Mouse (Mus musculus) thymus, adult 2 months (tissue): ENCODE results near the gene Sspn. TPM values are rescaled to one million over a fixed set of nuclear protein-coding genes. Genes with fewer than 3 reads are reported as not detected.

Experiments used
- DNase-seq: peaks from one replicate; pipeline ENCODE4 v3.0.0; 2021
- H3K27ac ChIP-seq: fragments of 200-500 bp; 2 replicates; pipeline ENCODE4 v1.5.1; 2012; ENCODE audit warnings: low read length, control low read depth; ENCODE audit not compliant: control insufficient read depth, insufficient read depth
- H3K27me3 ChIP-seq: fragments of 200-500 bp; 2 replicates; pipeline ENCODE4 v1.6.1; 2012; ENCODE audit warnings: mild to moderate bottlenecking, low read length, moderate library complexity, mixed read lengths; ENCODE audit not compliant: control insufficient read depth, insufficient read depth
- H3K36me3 ChIP-seq: fragments of 200-500 bp; 2 replicates; pipeline ENCODE4 v1.6.1; 2012; ENCODE audit warnings: mild to moderate bottlenecking, low read length, moderate library complexity; ENCODE audit not compliant: control insufficient read depth, insufficient read depth
- H3K4me1 ChIP-seq: fragments of 200-500 bp; replicated peaks from 2 replicates; pipeline ENCODE4 v1.6.1; 2012; ENCODE audit warnings: low read length; ENCODE audit not compliant: control insufficient read depth, insufficient read depth
- H3K4me3 ChIP-seq: fragments of 200-500 bp; 2 replicates; pipeline ENCODE4 v1.5.1; 2012; ENCODE audit warnings: mild to moderate bottlenecking, low read length, control low read depth, moderate library complexity; ENCODE audit not compliant: control insufficient read depth, insufficient read depth
- CTCF ChIP-seq: fragments of 200-500 bp; IDR thresholded peaks from 2 replicates; pipeline ENCODE4 v1.5.1; 2012; ENCODE audit warnings: mild to moderate bottlenecking, control low read depth, low read length, moderate library complexity, borderline replicate concordance; ENCODE audit not compliant: control insufficient read depth, poor library complexity, insufficient read depth; ENCODE audit errors: extremely low read depth
- POLR2A ChIP-seq: fragments of 200-500 bp; IDR thresholded peaks from 2 replicates; pipeline ENCODE4 v1.6.1; 2012; ENCODE audit warnings: mild to moderate bottlenecking, low read length, control low read depth, moderate library complexity; ENCODE audit not compliant: control insufficient read depth, poor library complexity, insufficient read depth; ENCODE audit errors: extremely low read depth
- WGBS: fragments of 180-500 bp; shearing (Covaris S2); methylation state at CpG from one replicate; pipeline ENCODE4 v1.1.7; 2018; 5-methylcytosine and 5-hydroxymethylcytosine counted together
- polyA plus RNA-seq: library from polyadenylated mRNA; depleted of rRNA; stranded (reverse); fragments of >200 nt; gene quantifications from 2 replicates; pipeline ENCODE4 v1.2.3, GENCODE M21; 2012

The Sspn gene
- polyA plus RNA-seq, 1 experiment, result 2.9 TPM

DNA sequence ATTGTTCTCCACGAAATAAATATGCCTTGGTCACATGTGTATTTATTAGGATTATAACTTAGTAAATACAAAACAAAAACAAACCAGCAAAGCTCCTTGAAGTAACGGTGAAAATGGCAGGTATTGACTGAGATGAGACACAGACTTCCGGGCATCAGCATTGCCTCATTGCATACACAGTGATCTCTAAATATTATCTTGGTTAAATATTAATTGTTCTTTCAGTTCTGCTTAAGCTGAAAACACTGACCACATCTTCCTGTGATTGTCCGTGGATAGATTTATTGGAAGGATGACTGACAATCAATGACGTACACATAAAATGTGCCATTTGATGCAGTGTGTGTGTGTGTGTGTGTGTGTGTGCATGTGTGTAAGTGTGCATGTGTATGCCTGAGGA lies 13.2 kb upstream of the Sspn start:
- Histone ChIP-seq H3K4me1 (no peaks in the 10 kb centered on the region), H3K4me3 (no peak overlapping the region), H3K27me3 (no peaks in the 10 kb centered on the region), H3K36me3 (no peaks in the 10 kb centered on the region), H3K27ac (no peak overlapping the region)
- DNase-seq, result no peak
- 92% methylated on average over 5 of the region's 5 CpGs for WGBS
- no peak for TF ChIP-seq POLR2A
- no peak for TF ChIP-seq CTCF

DNA sequence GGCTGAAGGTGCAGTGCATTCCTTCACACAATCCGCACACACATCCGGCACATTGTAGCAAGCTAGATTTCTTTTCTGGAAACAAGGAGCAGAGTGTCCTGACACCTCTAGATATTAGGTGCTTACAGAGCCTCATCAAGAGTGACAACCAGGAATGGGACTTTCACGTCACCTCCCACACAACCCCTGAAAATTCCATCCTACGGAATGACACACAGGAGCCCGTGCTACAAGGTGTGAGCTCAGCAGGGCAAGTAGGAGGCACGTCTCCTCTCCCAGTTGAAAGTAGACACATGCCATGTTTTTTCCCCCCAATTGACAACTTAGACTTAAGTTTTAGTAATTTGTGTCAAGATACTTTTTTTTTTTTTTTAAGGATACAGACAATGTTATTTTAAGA lies 7.8 kb upstream of the Sspn start:
- Histone ChIP-seq H3K36me3 (no peaks in the 10 kb centered on the region), H3K27me3 (no peaks in the 10 kb centered on the region), H3K27ac (no peak overlapping the region), H3K4me3 (no peak overlapping the region), H3K4me1 (0 out of 2 replicates have a peak, but pooled peaks cover 2% of the 10 kb centered on the region)
- no peak for DNase-seq
- 96% methylated on average over 6 of the region's 6 CpGs for WGBS
- TF ChIP-seq CTCF (no peak), POLR2A (no peak)

DNA sequence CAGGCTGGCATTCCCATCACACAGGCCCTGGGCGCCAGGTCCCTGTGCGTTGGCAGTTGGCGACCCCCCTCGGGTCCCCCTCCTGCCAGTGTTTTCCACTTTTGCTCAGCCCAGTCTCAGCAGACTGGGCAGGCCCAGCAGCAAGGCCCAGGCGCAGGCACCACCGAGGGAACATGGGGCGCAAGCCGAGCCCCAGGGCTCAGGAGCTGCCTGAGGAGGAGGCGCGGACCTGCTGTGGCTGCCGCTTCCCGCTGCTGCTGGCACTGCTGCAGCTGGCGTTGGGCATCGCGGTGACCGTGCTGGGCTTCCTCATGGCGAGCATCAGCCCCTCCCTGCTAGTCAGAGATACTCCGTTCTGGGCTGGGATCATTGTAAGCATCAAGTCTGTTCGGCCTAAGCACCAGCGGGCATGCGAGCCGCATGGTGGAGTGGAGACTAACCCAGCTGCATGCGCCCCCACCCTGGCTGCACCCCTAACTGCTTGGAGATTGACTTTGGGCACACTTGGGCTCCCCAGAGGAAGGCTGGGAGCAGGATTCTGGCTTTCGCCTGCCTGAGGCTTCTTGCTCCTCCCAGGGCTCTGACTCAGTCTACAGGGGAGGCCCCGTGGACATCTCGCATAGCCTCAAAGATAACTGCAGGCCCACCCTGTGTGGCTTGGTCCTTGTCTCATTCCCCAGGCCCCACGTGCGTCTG lies 2.7 kb downstream of the Sspn start:
- DNase-seq, result peak; percentile 2
- no peak overlapping the region for H3K27ac ChIP-seq
- TF ChIP-seq CTCF, result no peak
- no peak for TF ChIP-seq POLR2A

DNA sequence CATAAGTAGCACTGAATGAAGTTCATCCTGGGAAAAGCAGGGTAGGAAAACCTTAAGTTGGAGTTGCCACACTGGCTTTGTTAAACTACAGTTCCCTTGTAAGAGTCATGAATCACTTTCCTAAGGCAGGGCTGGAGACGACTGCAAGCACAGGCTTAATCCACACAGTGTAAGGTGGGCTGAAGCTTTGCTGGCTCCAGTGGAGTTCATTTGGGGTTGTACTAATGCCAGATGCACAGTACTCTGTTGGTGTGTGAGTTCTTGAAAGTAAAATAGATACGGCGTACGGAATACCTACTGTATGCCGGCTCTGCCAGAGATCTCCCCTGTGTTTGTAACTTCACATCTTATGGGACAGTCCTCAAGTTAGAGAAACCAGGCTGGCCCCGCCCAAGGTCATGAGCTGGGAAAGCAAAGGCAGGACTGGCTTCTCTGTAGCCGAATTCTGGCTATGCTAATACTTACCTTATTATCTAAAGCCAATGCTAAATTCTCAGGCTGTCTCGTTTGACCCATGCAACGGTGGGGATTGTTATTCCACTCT lies 3.3 kb downstream of the Sspn start:
- Histone ChIP-seq H3K27me3 (no peaks in the 10 kb centered on the region), H3K4me3 (no peak overlapping the region), H3K4me1 (peaks cover 3% of the 10 kb centered on the region; the same call in 1 of the 2 replicates), H3K27ac (no peak overlapping the region), H3K36me3 (no peaks in the 10 kb centered on the region)
- DNase-seq, result no peak
- 92% methylated on average over 9 of the region's 9 CpGs for WGBS
- no peak for TF ChIP-seq CTCF
- no peak for TF ChIP-seq POLR2A

More for the DNA sequence above, 2.7 kb downstream of the Sspn start:
- Histone ChIP-seq H3K36me3 (no peaks in the 10 kb centered on the region), H3K27me3 (no peaks in the 10 kb centered on the region), H3K4me1 (peaks cover 3% of the 10 kb centered on the region; the same call in 1 of the 2 replicates), H3K4me3 (peak overlapping the region; percentile 23)
- WGBS, result 54% methylated on average over 28 of the region's 28 CpGs

DNA sequence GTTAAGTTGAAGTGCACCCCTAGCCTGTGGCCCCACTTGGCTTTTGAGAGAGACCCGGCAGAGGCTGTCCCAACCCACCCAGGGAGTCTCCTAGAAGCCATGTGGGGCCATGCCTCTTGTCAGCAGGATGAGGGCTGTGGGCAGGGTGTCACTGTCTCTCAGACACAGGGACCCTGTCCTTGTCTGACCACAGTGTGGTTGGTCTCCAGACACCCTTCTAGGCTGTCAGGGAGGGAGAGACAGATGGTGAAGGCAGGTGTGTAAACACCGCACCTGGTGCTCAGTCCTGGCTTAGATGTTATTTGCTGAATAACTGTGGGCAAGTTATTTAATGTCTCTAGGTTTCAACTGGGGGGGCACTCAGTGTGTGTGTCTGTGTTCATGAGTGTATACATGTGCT lies 4.5 kb downstream of the Sspn start:
- H3K4me1 ChIP-seq, result peaks cover 3% of the 10 kb centered on the region; the same call in 1 of the 2 replicates
- no peaks in the 10 kb centered on the region for H3K36me3 ChIP-seq
- WGBS, result 77% methylated on average over 2 of the region's 2 CpGs
- no peak for DNase-seq
- H3K4me3 ChIP-seq, result no peak overlapping the region
- TF ChIP-seq POLR2A (no peak), CTCF (no peak)
- no peaks in the 10 kb centered on the region for H3K27me3 ChIP-seq
- no peak overlapping the region for H3K27ac ChIP-seq

DNA sequence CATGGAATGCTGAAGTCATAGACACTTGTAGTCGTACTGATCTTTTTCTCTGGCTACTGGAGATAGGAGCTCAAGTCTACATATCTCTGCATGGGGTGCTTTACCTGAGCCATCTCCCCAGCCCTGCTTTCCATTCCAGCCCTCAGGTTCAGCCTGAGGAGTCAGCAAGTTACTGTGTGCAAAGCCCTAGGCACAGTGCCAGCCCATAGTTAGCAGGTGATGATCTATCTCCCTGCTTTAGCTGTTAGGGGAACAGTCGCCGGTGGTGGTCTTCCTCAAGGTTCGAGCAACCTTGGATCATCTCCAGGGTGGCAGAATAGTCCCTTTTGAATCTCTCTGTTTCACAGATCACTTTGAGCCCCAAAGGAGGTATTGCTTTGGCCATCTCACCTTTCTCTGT lies 5.1 kb downstream of the Sspn start:
- Histone ChIP-seq H3K4me1 (peaks cover 3% of the 10 kb centered on the region; the same call in 1 of the 2 replicates), H3K27ac (no peak overlapping the region), H3K36me3 (no peaks in the 10 kb centered on the region), H3K4me3 (no peak overlapping the region), H3K27me3 (no peaks in the 10 kb centered on the region)
- 95% methylated on average over 4 of the region's 4 CpGs for WGBS
- no peak for DNase-seq
- no peak for TF ChIP-seq CTCF
- TF ChIP-seq POLR2A, result no peak
